Mouse (Mus musculus) megakaryocyte progenitor cell, adult 5-6 weeks (primary cell): ENCODE results near the gene Cavin4. TPM values are rescaled to one million over a fixed set of nuclear protein-coding genes. Genes with fewer than 3 reads are reported as not detected.
A peak's percentile ranks its signal among the peaks of the same experiment; 100 is the strongest.

ENCODE experiments used
- ATAC-seq: replicated peaks from 2 replicates; pipeline ENCODE4 v1.8.0; 2016; ENCODE audit warnings: mild to moderate bottlenecking, moderate TSS enrichment, inconsistent platforms; ENCODE audit not compliant: poor library complexity
- total RNA-seq, 2 experiments: library from RNA; stranded (forward) in 1 of 2; stranded (reverse) in 1 of 2; fragments of 157-497, 149-512 nt in 1 of 2; fragments of 200-1000 nt in 1 of 2; gene quantifications; 2 replicates each; pipeline versions ENCODE4 v1.2.3 to v1.2.4; 2015 to 2017

Gene Cavin4
- total RNA-seq (2015) = not detected in 2 replicates
- 0.07 TPM in 1 of 2 replicates, not detected in the other for total RNA-seq (2017)

DNA sequence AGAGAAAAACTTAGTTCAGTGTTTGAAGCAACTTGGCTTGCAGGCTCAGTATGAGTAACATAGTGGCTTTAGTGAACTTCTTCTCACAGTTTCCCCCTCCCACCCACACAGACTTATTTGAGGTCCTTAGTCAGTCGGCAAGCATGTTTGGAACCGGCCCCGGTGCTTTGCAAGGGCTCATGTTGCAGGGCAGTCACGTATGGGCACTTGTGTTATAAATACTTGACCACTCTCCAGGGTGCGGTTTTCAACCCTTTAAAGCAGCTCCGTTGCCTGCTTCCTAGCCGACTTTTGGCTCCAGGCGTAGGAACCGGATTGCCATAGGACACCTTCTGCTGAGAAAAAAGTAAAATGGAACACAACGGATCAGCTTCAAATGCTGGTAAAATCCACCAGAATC is at the start of gene Cavin4:
Gene Cavin4, plus strand, starts transcription at position 244 of the 400 bp plus-strand sequence.
- ATAC-seq = no peak

DNA sequence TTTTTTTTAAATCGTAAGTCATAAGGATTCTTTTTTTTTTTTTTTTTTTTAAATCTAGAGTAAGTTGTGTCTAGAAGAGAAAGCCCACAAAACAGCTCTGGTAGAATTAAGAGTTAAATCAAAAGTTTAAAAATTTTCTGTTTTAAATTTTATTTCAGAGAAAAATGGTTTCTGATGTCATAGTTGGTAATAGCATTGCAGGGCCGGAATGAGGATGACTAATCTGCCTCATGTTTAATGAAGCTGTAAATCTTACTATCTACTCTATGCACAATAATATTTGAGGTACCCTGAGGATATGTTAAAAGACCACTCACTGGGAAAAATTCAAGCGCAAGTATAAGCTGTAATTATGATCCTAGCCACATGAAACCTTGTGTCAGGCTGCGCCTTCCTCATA is 47.8 kb upstream of the Cavin4 start:
- ATAC-seq = no peak

DNA sequence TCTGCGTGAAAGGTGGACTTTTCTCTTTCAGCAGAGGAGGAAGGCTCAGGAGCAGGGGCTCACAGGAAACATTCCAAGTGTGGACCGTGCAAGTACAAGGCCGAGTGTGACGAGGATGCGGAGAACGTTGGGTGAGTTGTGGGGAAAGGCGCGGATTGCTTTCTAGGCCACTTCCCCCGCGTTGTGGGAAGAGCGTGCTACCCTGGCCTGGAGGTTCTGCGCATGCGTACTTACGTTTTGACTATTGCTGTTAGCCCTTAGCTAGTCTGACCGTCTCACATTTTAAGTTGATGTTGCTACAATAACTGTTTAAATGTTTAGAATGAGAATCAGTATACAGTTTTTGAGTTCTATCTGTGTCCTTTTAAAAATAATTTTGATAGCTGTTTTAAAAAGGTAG is 46.1 kb upstream of the Cavin4 start:
- no peak for ATAC-seq

DNA sequence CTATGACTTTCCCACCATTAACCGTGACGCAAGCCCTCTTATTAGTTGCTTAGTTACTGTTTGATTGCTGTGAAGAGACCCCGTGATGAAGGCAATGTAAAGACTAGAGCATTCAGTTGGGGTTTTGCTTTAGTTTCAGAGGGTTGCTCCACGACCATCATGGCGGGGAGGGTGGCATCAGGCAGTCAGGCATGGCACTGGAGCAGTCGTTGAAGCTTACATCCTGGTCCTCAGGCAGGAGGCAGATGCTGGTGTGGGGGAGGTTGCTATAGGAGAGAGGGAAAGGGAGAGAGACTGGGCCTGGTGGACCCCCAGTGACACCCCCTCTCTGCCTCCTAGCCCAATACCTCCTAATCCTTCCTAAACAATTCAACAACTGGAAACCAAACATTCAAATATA is 43.2 kb upstream of the Cavin4 start:
- no peak for ATAC-seq

GRCm38 (mm10) chr4:48622246-48622645 is 41.1 kb upstream of the Cavin4 start:
- ATAC-seq = no peak

GRCm38 (mm10) chr4:48622946-48623345 is 40.4 kb upstream of the Cavin4 start:
- no peak for ATAC-seq

GRCm38 (mm10) chr4:48624961-48625360 is 38.4 kb upstream of the Cavin4 start:
- ATAC-seq = no peak

- ATAC-seq = no peak
Observed at GRCm38 (mm10) chr4:48625836-48626235, 37.5 kb upstream of the Cavin4 start.

DNA sequence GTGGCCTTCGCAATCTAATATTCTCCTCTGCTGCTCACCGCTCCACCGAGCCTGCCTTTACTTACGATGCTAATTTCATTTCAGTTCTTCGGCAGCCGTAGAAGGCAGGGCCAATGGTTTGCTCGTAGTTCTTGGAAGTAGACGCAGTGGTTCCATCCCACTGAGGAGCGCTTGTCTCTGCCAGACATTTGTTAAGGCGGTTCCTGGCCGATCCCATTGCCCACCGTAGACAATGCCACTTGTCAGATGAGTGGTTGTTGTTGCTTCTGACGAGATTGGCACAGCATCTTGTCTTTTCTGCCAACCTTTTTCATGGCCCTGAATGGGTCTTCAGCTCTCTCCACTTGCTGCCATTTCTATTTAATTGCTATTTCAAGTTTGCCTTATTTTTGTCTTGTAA is 33.9 kb upstream of the Cavin4 start:
- no peak for ATAC-seq

DNA sequence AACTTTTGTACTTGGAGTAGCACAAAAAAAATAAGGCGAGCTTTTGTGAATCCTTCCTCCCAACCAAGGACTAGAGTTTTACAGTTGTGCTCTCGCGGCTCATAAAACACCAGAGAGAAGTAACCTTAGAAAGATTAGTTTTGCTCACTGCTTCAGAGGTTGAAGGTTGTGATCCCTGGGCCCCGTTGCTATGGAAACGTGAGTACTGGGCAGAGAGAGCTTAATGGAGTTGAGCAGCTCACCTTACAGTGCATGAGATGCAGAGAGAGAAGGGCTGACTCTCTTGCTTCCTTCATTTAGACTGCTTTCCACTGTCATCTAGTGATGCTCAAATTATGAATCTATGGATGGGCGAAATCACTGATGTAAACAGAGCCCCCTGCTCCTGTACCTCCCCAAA is 29.8 kb upstream of the Cavin4 start:
- no peak for ATAC-seq

- ATAC-seq = 0 out of 2 replicates have a peak, but pooled peaks have one; percentile 37
Observed at GRCm38 (mm10) chr4:48634058-48634457, 29.3 kb upstream of the Cavin4 start.

DNA sequence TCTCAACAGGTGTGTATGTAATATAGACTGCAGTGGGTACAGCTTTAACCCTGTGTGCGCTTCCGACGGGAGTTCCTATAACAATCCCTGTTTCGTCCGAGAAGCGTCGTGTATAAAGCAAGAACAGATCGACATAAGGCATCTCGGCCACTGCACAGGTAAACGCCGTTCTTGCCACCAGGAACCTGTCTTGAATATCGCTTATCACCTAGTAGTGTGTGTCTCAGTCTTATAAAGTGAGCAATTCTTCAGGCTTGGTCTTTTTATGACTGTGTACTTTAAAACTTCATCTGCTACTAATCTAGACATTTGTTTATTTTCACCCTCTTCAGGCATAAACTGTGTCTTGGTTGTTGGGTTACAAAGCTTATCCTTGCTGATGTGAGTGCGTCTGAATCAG is 26.5 kb upstream of the Cavin4 start:
- no peak for ATAC-seq

GRCm38 (mm10) chr4:48638132-48638531 is 25.2 kb upstream of the Cavin4 start:
- no peak for ATAC-seq

GRCm38 (mm10) chr4:48639503-48639902 is 23.8 kb upstream of the Cavin4 start:
- no peak for ATAC-seq

DNA sequence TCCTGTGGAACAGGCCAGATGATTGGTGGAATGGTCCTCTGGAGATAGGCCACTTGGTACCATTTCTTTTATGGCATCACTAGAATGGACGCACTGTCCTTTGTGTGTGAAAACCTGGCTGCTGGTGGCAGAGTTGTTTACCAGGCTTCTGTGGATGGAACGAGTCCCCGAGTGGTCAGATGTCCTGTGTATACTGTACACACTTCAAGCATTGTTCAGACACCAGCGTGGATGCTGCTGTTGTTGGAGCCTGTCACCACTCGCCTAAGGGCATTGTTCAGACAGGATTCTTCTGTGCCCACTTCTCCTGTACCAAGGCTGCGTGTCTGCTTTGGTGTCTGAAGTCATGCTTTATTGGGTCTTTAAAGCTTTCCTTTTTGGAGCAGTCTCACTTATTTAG is 19.5 kb upstream of the Cavin4 start:
- no peak for ATAC-seq

- no peak for ATAC-seq
Observed at GRCm38 (mm10) chr4:48646143-48646542, 17.2 kb upstream of the Cavin4 start.

DNA sequence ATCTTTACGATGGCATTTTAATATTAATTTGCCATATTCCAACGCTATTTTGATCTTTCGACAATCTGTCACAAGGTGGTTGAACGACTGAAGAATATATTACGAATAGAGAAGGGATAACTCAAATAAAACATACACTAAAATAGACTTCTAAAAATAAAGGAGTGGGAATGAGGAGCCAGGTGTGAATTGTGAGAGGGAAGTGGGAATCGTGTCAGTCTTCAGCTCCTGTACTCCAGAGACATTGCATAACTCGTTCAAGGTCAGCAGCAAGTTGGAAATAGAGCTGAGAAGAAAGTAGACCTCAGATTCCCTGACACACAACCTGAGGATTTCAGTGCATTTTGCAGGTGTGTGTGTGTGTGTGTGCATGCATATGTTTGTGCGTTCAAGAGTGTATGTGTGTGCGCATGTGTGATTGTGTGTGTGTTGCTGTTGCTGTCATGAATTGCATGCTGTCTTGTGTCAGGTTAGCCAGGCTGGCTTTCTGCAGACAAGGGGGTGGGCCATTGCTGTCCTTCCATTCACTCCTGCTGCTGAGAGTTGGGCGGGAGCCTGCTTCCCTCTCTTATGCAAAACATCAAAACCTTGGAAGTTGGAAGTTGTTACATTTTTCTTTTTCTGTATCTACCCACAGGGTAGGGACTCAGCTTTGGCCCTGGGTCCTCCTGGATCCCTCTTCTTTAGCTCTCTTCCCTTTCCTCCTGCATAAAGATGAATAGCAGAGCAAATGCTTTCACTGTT is 12.5 kb upstream of the Cavin4 start:
- ATAC-seq = no peak

GRCm38 (mm10) chr4:48654118-48654517 is 9.2 kb upstream of the Cavin4 start:
- no peak for ATAC-seq

DNA sequence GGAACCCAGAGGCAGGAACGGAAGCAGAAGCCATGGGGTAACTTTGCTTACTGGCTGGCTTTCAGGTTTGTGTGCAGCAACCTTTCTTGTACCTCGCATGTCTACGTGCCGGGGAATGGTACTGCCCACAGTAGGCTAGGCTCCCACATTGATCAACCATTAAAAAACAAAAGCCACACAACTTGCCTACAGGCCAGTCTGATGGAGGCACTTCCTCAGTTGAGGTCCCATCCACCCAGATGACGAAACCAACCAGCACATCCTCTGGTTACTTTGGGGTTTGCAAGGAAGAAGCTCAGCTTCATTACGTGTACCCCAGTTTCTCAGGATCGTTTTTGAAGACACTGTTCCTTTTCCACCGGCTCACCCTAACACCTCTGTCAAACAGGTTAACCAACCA is 6.8 kb upstream of the Cavin4 start:
- peak; percentile 87 for ATAC-seq

DNA sequence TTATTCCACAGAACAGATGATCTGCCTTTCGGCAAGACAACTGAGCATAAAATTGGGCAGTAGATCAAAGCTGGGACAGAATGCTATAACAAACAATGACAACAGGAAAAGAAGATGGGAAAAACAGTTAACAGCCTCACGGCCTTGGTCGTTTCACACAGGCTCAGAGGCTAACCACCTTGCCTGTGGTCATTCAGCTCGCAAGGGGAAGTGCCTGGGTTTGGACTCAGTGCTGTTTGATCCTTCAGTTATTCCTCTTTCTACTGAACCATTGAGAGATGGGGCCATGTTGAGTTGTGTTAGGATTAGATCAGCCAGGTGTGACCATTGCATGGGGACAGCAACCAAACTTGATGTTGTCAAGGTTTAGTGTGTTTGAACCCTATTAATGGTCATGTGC is 3.2 kb upstream of the Cavin4 start:
- peak; percentile 69; the same call in 1 of the 2 replicates for ATAC-seq

DNA sequence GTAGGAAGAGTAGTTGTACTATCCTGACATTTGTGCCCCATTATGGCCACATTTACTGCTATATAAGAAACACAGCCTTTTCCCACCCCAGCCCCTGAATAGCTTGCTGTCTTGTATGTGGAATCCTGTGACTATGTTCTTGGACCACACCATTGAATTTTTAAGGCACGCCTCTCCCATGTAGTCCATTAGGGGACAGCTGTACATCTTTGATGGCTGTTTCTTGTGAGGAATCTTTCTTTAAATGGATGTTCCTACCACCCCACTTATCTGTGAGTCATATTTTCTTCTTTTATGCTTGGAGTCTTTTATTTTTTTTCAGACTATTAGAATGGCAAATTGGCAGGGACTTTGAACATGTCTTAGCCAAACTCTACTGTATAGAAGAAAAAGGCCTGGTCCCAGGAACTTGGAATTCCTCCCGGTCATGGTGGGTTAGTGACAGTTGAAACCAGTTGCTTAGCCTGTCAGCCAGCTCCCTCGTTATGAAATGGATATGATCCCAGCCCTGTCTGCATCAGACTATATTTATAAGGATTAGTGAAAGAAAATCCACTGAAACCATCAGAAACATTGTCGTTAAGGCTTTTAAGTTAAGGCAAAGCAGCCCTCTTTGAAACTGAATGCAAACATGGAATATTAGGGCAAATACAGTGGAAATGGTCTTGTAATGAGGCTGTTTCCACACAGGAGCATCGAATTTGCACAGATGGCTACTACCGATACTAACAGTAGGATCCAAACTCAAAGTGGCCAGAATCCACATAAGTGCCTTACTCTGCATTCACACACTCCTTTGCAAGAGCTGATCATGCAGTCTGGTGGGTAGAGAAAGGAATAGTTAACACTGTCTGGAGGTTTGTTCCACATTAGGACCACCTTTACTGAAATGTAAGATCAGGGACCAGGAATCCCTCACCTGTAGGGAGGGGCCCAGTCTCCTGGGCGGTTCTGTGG is 2.4 kb upstream of the Cavin4 start:
- ATAC-seq = no peak

GRCm38 (mm10) chr4:48664021-48664420 is 707 bp downstream of the Cavin4 start:
- no peak for ATAC-seq
